In the genomic region with DNA sequence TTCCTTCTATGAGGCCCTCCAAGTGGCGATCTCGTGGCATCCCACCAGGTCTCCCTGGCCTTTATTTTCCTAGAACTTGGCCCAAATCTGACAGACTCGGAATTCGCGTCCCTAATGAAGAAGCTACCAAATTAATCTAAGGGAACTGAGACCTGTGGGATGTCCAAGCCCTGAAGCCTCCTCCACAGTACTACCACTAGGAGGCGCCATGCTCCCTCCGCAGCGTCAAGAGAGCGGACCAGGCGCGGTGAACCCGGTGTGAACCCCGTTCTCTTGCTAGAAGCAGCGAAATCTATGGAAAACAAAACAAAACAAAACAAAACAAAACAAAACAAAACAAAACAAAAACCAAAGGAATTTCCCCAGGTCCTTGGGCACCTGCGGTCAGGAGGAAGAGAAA, we compare ENCODE assay signal across 8 mouse cellular contexts. TPM values are rescaled to one million over a fixed set of nuclear protein-coding genes. Genes with fewer than 3 reads are reported as not detected.
A peak's percentile ranks its signal among the peaks of the same experiment; 100 is the strongest.
DNase-seq lines count a peak whose midpoint lies in the region; ATAC-seq and TF ChIP-seq lines count a peak whose summit lies in the region.

No protein-coding gene starts in this region.

- TF ChIP-seq CTCF in ES-Bruce4 (IDR thresholded peaks at IDR 0.05; ENCODE audit: low read depth, low read length) = peak; percentile 98
- peak; percentile 89 for TF ChIP-seq CTCF in cerebellum, adult 2 months (IDR thresholded peaks at IDR 0.05; ENCODE audit: borderline replicate concordance, insufficient read depth, low read depth, low read length)
- TF ChIP-seq CTCF in stomach, postnatal 0 days (IDR thresholded peaks at IDR 0.05; ENCODE audit: low read depth) = peak; percentile 92

- no peak overlapping the region for H3K9ac ChIP-seq in forebrain, embryonic 12.5 days
- no peak overlapping the region for H3K9ac ChIP-seq in forebrain, embryonic 15.5 days (replicated peaks)
- no peak overlapping the region for H3K9ac ChIP-seq in ES-Bruce4 (ENCODE audit: low read depth, poor library complexity, severe bottlenecking)
- H3K9ac ChIP-seq in stomach, postnatal 0 days (ENCODE audit: low read length) = no peak overlapping the region

- peak overlapping the region; percentile 8; the same call in 1 of the 2 replicates for H3K4me2 ChIP-seq in forebrain, embryonic 12.5 days
- no peak overlapping the region for H3K4me2 ChIP-seq in forebrain, embryonic 15.5 days (replicated peaks)
- H3K4me2 ChIP-seq in stomach, postnatal 0 days (replicated peaks; ENCODE audit: low read depth) = no peak overlapping the region

- no peaks in the 10 kb centered on the region; the same call in 1 of the 2 replicates for H3K4me1 ChIP-seq in forebrain, embryonic 12.5 days
- no peaks in the 10 kb centered on the region for H3K4me1 ChIP-seq in forebrain, embryonic 15.5 days
- no peaks in the 10 kb centered on the region for H3K4me1 ChIP-seq in ES-Bruce4 (ENCODE audit: control insufficient read depth, insufficient read depth, low read length)
- no peaks in the 10 kb centered on the region for H3K4me1 ChIP-seq in cerebellum, adult 2 months (ENCODE audit: control insufficient read depth, insufficient read depth, low read length)
- H3K4me1 ChIP-seq in stomach, postnatal 0 days (replicated peaks; ENCODE audit: control insufficient read depth, insufficient read depth) = no peaks in the 10 kb centered on the region

- H3K36me3 ChIP-seq in forebrain, embryonic 12.5 days (replicated peaks) = no peaks in the 10 kb centered on the region
- no peaks in the 10 kb centered on the region for H3K36me3 ChIP-seq in forebrain, embryonic 15.5 days
- no peaks in the 10 kb centered on the region for H3K36me3 ChIP-seq in ES-Bruce4 (ENCODE audit: control insufficient read depth, insufficient read depth, low read length, poor library complexity, severe bottlenecking)
- no peaks in the 10 kb centered on the region for H3K36me3 ChIP-seq in stomach, postnatal 0 days (ENCODE audit: control insufficient read depth, insufficient read depth, low read length)

- no peak overlapping the region for H3K4me3 ChIP-seq in forebrain, embryonic 12.5 days (replicated peaks)
- no peak overlapping the region for H3K4me3 ChIP-seq in forebrain, embryonic 15.5 days
- H3K4me3 ChIP-seq in ES-Bruce4 (ENCODE audit: low read depth, low read length) = no peak overlapping the region
- no peak overlapping the region for H3K4me3 ChIP-seq in cerebellum, adult 2 months (replicated peaks; ENCODE audit: insufficient read depth, low read depth, low read length)
- no peak overlapping the region for H3K4me3 ChIP-seq in stomach, postnatal 0 days (ENCODE audit: low read depth, low read length)

- no peak for TF ChIP-seq POLR2A in ES-Bruce4 (IDR thresholded peaks at IDR 0.05; ENCODE audit: insufficient read depth, low read length)
- TF ChIP-seq POLR2A in cerebellum, adult 2 months (IDR thresholded peaks at IDR 0.05; ENCODE audit: borderline replicate concordance, insufficient read depth, low read length) = no peak

- 9% methylated on average over 15 of the region's 15 CpGs for WGBS in forebrain, embryonic 12.5 days
- WGBS in forebrain, embryonic 15.5 days = 8% methylated on average over 15 of the region's 15 CpGs
- 7% methylated on average over 15 of the region's 15 CpGs for WGBS in cerebellum, adult 2 months
- WGBS in stomach, postnatal 0 days = 12% methylated on average over 15 of the region's 15 CpGs

- ATAC-seq in forebrain, embryonic 12.5 days (ENCODE audit: low FRiP score) = no peak
- ATAC-seq in forebrain, embryonic 15.5 days (replicated peaks) = no peak
- ATAC-seq in stomach, postnatal 0 days (ENCODE audit: low FRiP score, low TSS enrichment) = 0 out of 2 replicates have a peak, but pooled peaks have one; percentile 68

- DNase-seq in cerebellum, adult 2 months = peak; percentile 60 to 64
- DNase-seq in gastrocnemius, postnatal 25 days = peak; percentile 28
- DNase-seq in kidney, postnatal 36 days = peak; percentile 67 to 84
- DNase-seq in mesoderm, embryonic 11.5 days (ENCODE audit: low read depth, low spot score) = peak; percentile 74
- DNase-seq in stomach, postnatal 0 days (ENCODE audit: low spot score) = peak; percentile 72

- TF ChIP-seq EP300 in ES-Bruce4 (IDR thresholded peaks at IDR 0.05; ENCODE audit: insufficient read depth, low read depth, low read length) = no peak
- TF ChIP-seq EP300 in stomach, postnatal 0 days (optimal IDR thresholded peaks at IDR 0.05) = no peak

- no peaks in the 10 kb centered on the region for H3K9me3 ChIP-seq in forebrain, embryonic 12.5 days
- no peaks in the 10 kb centered on the region for H3K9me3 ChIP-seq in forebrain, embryonic 15.5 days
- no peaks in the 10 kb centered on the region for H3K9me3 ChIP-seq in ES-Bruce4 (replicated peaks; ENCODE audit: control insufficient read depth, insufficient read depth, low read length, poor library complexity, severe bottlenecking)
- H3K9me3 ChIP-seq in stomach, postnatal 0 days (ENCODE audit: control insufficient read depth, low read length) = no peaks in the 10 kb centered on the region

- no peak overlapping the region for H3K27ac ChIP-seq in forebrain, embryonic 12.5 days
- no peak overlapping the region for H3K27ac ChIP-seq in forebrain, embryonic 15.5 days (replicated peaks)
- H3K27ac ChIP-seq in ES-Bruce4 (ENCODE audit: insufficient read depth, low read length) = no peak overlapping the region
- no peak overlapping the region for H3K27ac ChIP-seq in cerebellum, adult 2 months (ENCODE audit: insufficient read depth, low read length)
- no peak overlapping the region for H3K27ac ChIP-seq in stomach, postnatal 0 days (replicated peaks)

- peaks cover 37% of the 10 kb centered on the region for H3K27me3 ChIP-seq in forebrain, embryonic 12.5 days
- peaks cover 7% of the 10 kb centered on the region; the same call in 1 of the 2 replicates for H3K27me3 ChIP-seq in forebrain, embryonic 15.5 days
- H3K27me3 ChIP-seq in ES-Bruce4 (ENCODE audit: control insufficient read depth, insufficient read depth, low read length, poor library complexity, severe bottlenecking) = no peaks in the 10 kb centered on the region
- no peaks in the 10 kb centered on the region for H3K27me3 ChIP-seq in cerebellum, adult 2 months (ENCODE audit: control insufficient read depth, insufficient read depth, low read length)
- no peaks in the 10 kb centered on the region for H3K27me3 ChIP-seq in stomach, postnatal 0 days (ENCODE audit: control insufficient read depth, insufficient read depth, low read length)

RNA-seq across cellular contexts. Expression of a gene that starts 9.3 kb away (rescaled TPM):
- polyA plus RNA-seq in forebrain, embryonic 12.5 days (2016; fragmentation: Nextera tagmentation; extraction: Ambion mirVana) = 46.9 and 50.9 TPM in 2 replicates
- polyA plus RNA-seq in forebrain, embryonic 15.5 days (2015; fragmentation: Nextera tagmentation; extraction: Ambion mirVana) = 41.8 and 42.3 TPM in 2 replicates
- 29.0 TPM in 2 replicates for polyA plus RNA-seq in ES-Bruce4 (2011; ENCODE audit: insufficient read depth, insufficient read length, low read depth, missing spikeins)
- 32.4 and 32.6 TPM in 2 replicates for polyA plus RNA-seq in cerebellum, adult 2 months (2012; rRNA removed)
- 1 to 10 TPM; 7.3 to 7.6 TPM for total RNA-seq in gastrocnemius, postnatal 25 days (2021)
- 13.1 and 14.0 TPM in 2 replicates for polyA plus RNA-seq in stomach, postnatal 0 days (2015; fragmentation: Nextera tagmentation; extraction: Ambion mirVana)

RNA-seq across cellular contexts. Expression of a gene that starts 29.0 kb away (rescaled TPM):
- 0.77 and 2.0 TPM in 2 replicates for polyA plus RNA-seq in forebrain, embryonic 12.5 days (2016; fragmentation: Nextera tagmentation; extraction: Ambion mirVana)
- not detected in 2 replicates for polyA plus RNA-seq in forebrain, embryonic 15.5 days (2015; fragmentation: Nextera tagmentation; extraction: Ambion mirVana)
- polyA plus RNA-seq in ES-Bruce4 (2011; ENCODE audit: insufficient read depth, insufficient read length, low read depth, missing spikeins) = 0.49 and 0.76 TPM in 2 replicates
- 0.18 TPM in 1 of 2 replicates, not detected in the other for polyA plus RNA-seq in cerebellum, adult 2 months (2012; rRNA removed)
- not detected for total RNA-seq in gastrocnemius, postnatal 25 days (2021)
- 0.07 and 0.40 TPM in 2 replicates for polyA plus RNA-seq in stomach, postnatal 0 days (2015; fragmentation: Nextera tagmentation; extraction: Ambion mirVana)

RNA-seq across cellular contexts. Expression of a gene that starts 29.6 kb away (rescaled TPM):
- polyA plus RNA-seq in forebrain, embryonic 12.5 days (2016; fragmentation: Nextera tagmentation; extraction: Ambion mirVana) = not detected in 2 replicates
- polyA plus RNA-seq in forebrain, embryonic 15.5 days (2015; fragmentation: Nextera tagmentation; extraction: Ambion mirVana) = 0.10 TPM in 1 of 2 replicates, not detected in the other
- not detected in 2 replicates for polyA plus RNA-seq in ES-Bruce4 (2011; ENCODE audit: insufficient read depth, insufficient read length, low read depth, missing spikeins)
- polyA plus RNA-seq in cerebellum, adult 2 months (2012; rRNA removed) = 0.10 TPM in 2 replicates
- not detected for total RNA-seq in gastrocnemius, postnatal 25 days (2021)
- polyA plus RNA-seq in stomach, postnatal 0 days (2015; fragmentation: Nextera tagmentation; extraction: Ambion mirVana) = 2.0 and 3.3 TPM in 2 replicates

RNA-seq across cellular contexts. Expression of a gene that starts 48.2 kb away (rescaled TPM):
- polyA plus RNA-seq in forebrain, embryonic 12.5 days (2016; fragmentation: Nextera tagmentation; extraction: Ambion mirVana) = 27.7 and 31.7 TPM in 2 replicates
- 35.8 and 38.4 TPM in 2 replicates for polyA plus RNA-seq in forebrain, embryonic 15.5 days (2015; fragmentation: Nextera tagmentation; extraction: Ambion mirVana)
- polyA plus RNA-seq in ES-Bruce4 (2011; ENCODE audit: insufficient read depth, insufficient read length, low read depth, missing spikeins) = 26.9 and 32.5 TPM in 2 replicates
- 34.4 and 34.9 TPM in 2 replicates for polyA plus RNA-seq in cerebellum, adult 2 months (2012; rRNA removed)
- total RNA-seq in gastrocnemius, postnatal 25 days (2021) = 10 to 100 TPM; 26.9 to 32.5 TPM
- 4.9 and 5.1 TPM in 2 replicates for polyA plus RNA-seq in stomach, postnatal 0 days (2015; fragmentation: Nextera tagmentation; extraction: Ambion mirVana)
